Mouse (Mus musculus) liver, embryonic 14.5 days (tissue): ENCODE measurements at regions not wholly inside any gene's neighbourhood (a gene's known extent, or its start where the extent isn't known, plus 50 kb on each side); places are given as distances from the start of the nearest gene placed in this dataset.

ENCODE experiments used
- CTCF ChIP-seq: IDR thresholded peaks from 2 replicates; pipeline ENCODE4 v1.5.1; 2016; ENCODE audit warnings: antibody characterized with exemption, low read depth, control low read depth
- EP300 ChIP-seq: IDR thresholded peaks from 2 replicates; pipeline ENCODE4 v1.6.1; 2016; ENCODE audit warnings: antibody characterized with exemption, low read depth

DNA sequence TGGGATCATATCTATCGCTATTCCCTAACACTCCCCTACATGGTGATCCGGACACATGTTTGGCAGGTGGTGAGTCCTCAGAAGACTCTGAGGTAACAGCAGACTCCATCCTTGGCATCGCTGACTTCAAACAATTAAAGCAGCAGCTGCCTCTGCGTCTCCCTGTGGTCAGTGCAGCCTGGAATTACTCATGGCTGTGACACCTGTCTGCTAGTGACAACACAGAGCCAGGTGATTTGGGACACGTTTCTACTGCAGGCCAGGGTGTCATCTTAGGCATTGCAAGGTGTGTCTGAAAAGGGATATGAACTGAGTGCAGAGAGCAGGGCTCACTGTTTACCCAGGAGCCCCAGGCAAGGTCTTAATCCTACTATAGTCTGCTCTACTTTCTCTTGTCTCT, 58.8 kb upstream of the Errfi1 start:
- TF ChIP-seq CTCF (no peak), EP300 (no peak)
